Mouse (Mus musculus) stomach, postnatal 0 days (tissue): ENCODE data around the gene Ggta1.

ENCODE experiments used
- CTCF ChIP-seq: IDR thresholded peaks from 2 replicates; pipeline ENCODE4 v1.5.1; 2016; ENCODE audit warnings: antibody characterized with exemption, low read depth, mild to moderate bottlenecking, moderate library complexity
- EP300 ChIP-seq: optimal IDR thresholded peaks from 2 replicates; pipeline ENCODE3; 2016; ENCODE audit warnings: antibody characterized with exemption

- TF ChIP-seq EP300 (no peak), CTCF (no peak)
Measured at GRCm38 (mm10) chr2:35407266-35407665, 55.8 kb downstream of the Ggta1 start.
